Mouse (Mus musculus) frontal cortex, adult (tissue): ENCODE data around the gene Col8a2.
A peak's percentile ranks its signal among the peaks of the same experiment; 100 is the strongest.

ENCODE experiments used
- ATAC-seq: cut with Nextera tagmentation; 2 replicates; pipeline ENCODE4 v1.9.2; 2017; ENCODE audit warnings: mild to moderate bottlenecking, moderate library complexity, mixed read lengths; ENCODE audit not compliant: low TSS enrichment

The Col8a2 gene

GRCm38 (mm10) chr4:126301584-126302309 is 15.2 kb downstream of the Col8a2 start:
- no peak for ATAC-seq

- ATAC-seq: no peak
Observed at GRCm38 (mm10) chr4:126303877-126304276, 17.3 kb downstream of the Col8a2 start.

- no peak for ATAC-seq
Observed at GRCm38 (mm10) chr4:126305428-126305827, 18.8 kb downstream of the Col8a2 start.

- ATAC-seq: no peak
Observed at GRCm38 (mm10) chr4:126306058-126306457, 19.5 kb downstream of the Col8a2 start.

GRCm38 (mm10) chr4:126306827-126307226 is 20.2 kb downstream of the Col8a2 start:
- ATAC-seq: no peak

- ATAC-seq: peak; percentile 35; the same call in 1 of the 2 replicates
Observed at GRCm38 (mm10) chr4:126309211-126309921, 22.8 kb downstream of the Col8a2 start.

- peak; percentile 75 for ATAC-seq
Observed at GRCm38 (mm10) chr4:126309922-126310309, 23.3 kb downstream of the Col8a2 start.

- no peak for ATAC-seq
Observed at GRCm38 (mm10) chr4:126310344-126310743, 23.8 kb downstream of the Col8a2 start.

GRCm38 (mm10) chr4:126311566-126312200 is 25.1 kb downstream of the Col8a2 start:
- no peak for ATAC-seq

- no peak for ATAC-seq
Observed at GRCm38 (mm10) chr4:126313202-126313601, 26.6 kb downstream of the Col8a2 start.

- no peak for ATAC-seq
Observed at GRCm38 (mm10) chr4:126314393-126314792, 27.8 kb downstream of the Col8a2 start.

GRCm38 (mm10) chr4:126315931-126316330 is 29.3 kb downstream of the Col8a2 start:
- ATAC-seq: no peak

- ATAC-seq: no peak
Observed at GRCm38 (mm10) chr4:126316443-126317040, 29.9 kb downstream of the Col8a2 start.

GRCm38 (mm10) chr4:126319806-126320205 is 33.2 kb downstream of the Col8a2 start:
- no peak for ATAC-seq

GRCm38 (mm10) chr4:126321111-126321853 is 34.7 kb downstream of the Col8a2 start, which contains the start of gene Adprhl2:
Adprhl2 (minus strand) TSS chr4:126321703.
- peak; percentile 91 for ATAC-seq

GRCm38 (mm10) chr4:126321854-126322511 is 35.4 kb downstream of the Col8a2 start:
- ATAC-seq: peak; percentile 13; the same call in 1 of the 2 replicates

GRCm38 (mm10) chr4:126322646-126323045 is 36.1 kb downstream of the Col8a2 start:
- no peak for ATAC-seq

- no peak for ATAC-seq
Observed at GRCm38 (mm10) chr4:126324861-126325260, 38.3 kb downstream of the Col8a2 start.

GRCm38 (mm10) chr4:126325281-126325861 is 38.8 kb downstream of the Col8a2 start, which contains the start of gene Tekt2:
Tekt2 (minus strand) TSS chr4:126325688.
- ATAC-seq: no peak

- no peak for ATAC-seq
Observed at GRCm38 (mm10) chr4:126326036-126326435, 39.4 kb downstream of the Col8a2 start.
